ENCODE assay signal across 9 mouse cellular contexts in genomic region chr4:3069341-3069740, GRCm38 (mm10).
DNase-seq lines count a peak whose midpoint lies in the region; ATAC-seq lines count a peak whose summit lies in the region.
"Had no signal": no experiment of that assay in that cellular context is flagged by ENCODE, and none has a peak within 500 bp of the region (broad histone marks: within the 10 kb centered on the region; RNA-seq: fewer than 3 reads in every experiment).

No protein-coding gene starts in this region.

- 52% methylated on average over 1 of the region's 1 CpGs for WGBS in forebrain, embryonic 13.5 days
- 67% methylated on average over 1 of the region's 1 CpGs for WGBS in hindbrain, embryonic 15.5 days

- H3K9ac ChIP-seq in forebrain, embryonic 13.5 days = no peak overlapping the region
- H3K9ac ChIP-seq in hindbrain, embryonic 15.5 days = no peak overlapping the region

- H3K4me1 ChIP-seq in forebrain, embryonic 13.5 days = no peaks in the 10 kb centered on the region
- no peaks in the 10 kb centered on the region for H3K4me1 ChIP-seq in hindbrain, embryonic 15.5 days (replicated peaks)
- peaks cover 2% of the 10 kb centered on the region; the same call in 1 of the 2 replicates for H3K4me1 ChIP-seq in megakaryocyte, embryonic 14.5 days

- H3K27ac ChIP-seq in forebrain, embryonic 13.5 days = no peak overlapping the region
- H3K27ac ChIP-seq in hindbrain, embryonic 15.5 days (replicated peaks) = no peak overlapping the region

- no peak overlapping the region for H3K4me3 ChIP-seq in forebrain, embryonic 13.5 days
- H3K4me3 ChIP-seq in hindbrain, embryonic 15.5 days = no peak overlapping the region
- H3K4me3 ChIP-seq in megakaryocyte, embryonic 14.5 days (replicated peaks) = peak overlapping the region; percentile 7

- H3K36me3 ChIP-seq in forebrain, embryonic 13.5 days (ENCODE audit: poor library complexity, severe bottlenecking) = no peaks in the 10 kb centered on the region
- H3K36me3 ChIP-seq in hindbrain, embryonic 15.5 days = no peaks in the 10 kb centered on the region
- no peaks in the 10 kb centered on the region for H3K36me3 ChIP-seq in megakaryocyte, embryonic 14.5 days (replicated peaks; ENCODE audit: low read length)

- H3K9me3 ChIP-seq in forebrain, embryonic 13.5 days (replicated peaks) = peaks cover 78% of the 10 kb centered on the region
- peaks cover 63% of the 10 kb centered on the region for H3K9me3 ChIP-seq in hindbrain, embryonic 15.5 days
- H3K9me3 ChIP-seq in megakaryocyte, embryonic 14.5 days = peaks cover 82% of the 10 kb centered on the region

- peak; percentile 4 for DNase-seq in kidney, postnatal 10 days
- no peak for DNase-seq in kidney, adult 11 months
- DNase-seq in right cerebral cortex, postnatal 4 days = no peak
- DNase-seq in Muller cell, postnatal 12 days (ENCODE audit: inconsistent ontology term) = no peak
- DNase-seq: kidney, postnatal 36 days had no signal

- H3K4me2 ChIP-seq in forebrain, embryonic 13.5 days = no peak overlapping the region
- H3K4me2 ChIP-seq in hindbrain, embryonic 15.5 days = no peak overlapping the region

- H3K27me3 ChIP-seq in forebrain, embryonic 13.5 days = no peaks in the 10 kb centered on the region
- H3K27me3 ChIP-seq in hindbrain, embryonic 15.5 days = no peaks in the 10 kb centered on the region
- no peaks in the 10 kb centered on the region for H3K27me3 ChIP-seq in megakaryocyte, embryonic 14.5 days (replicated peaks)

- ATAC-seq in forebrain, embryonic 13.5 days = 0 out of 2 replicates have a peak, but pooled peaks have one; percentile 20
- peak; percentile 39 for ATAC-seq in hindbrain, embryonic 15.5 days (ENCODE audit: low FRiP score, low read depth)
- no peak for ATAC-seq in CD4-positive, CD25-positive, alpha-beta regulatory T cell, adult 4 months
